Mouse (Mus musculus): ENCODE results near the gene Pitpnm2.

The Pitpnm2 gene

GRCm38 (mm10) chr5:124247296-124247695 lies 2.3 kb downstream of the Pitpnm2 start:
- DNase-seq = peak; percentile 75

GRCm38 (mm10) chr5:124244885-124245284 lies 4.7 kb downstream of the Pitpnm2 start:
- no peak for DNase-seq

GRCm38 (mm10) chr5:124244449-124244848 lies 5.1 kb downstream of the Pitpnm2 start:
- no peak for DNase-seq

- DNase-seq = no peak
Observed at GRCm38 (mm10) chr5:124243236-124243901, 6.2 kb downstream of the Pitpnm2 start.

- peak; percentile 24 for DNase-seq
Observed at GRCm38 (mm10) chr5:124241686-124242444, 7.7 kb downstream of the Pitpnm2 start.

GRCm38 (mm10) chr5:124240841-124241685 lies 8.5 kb downstream of the Pitpnm2 start:
- peak; percentile 63 for DNase-seq

- no peak for DNase-seq
Observed at GRCm38 (mm10) chr5:124236180-124236579, 13.4 kb downstream of the Pitpnm2 start.

- no peak for DNase-seq
Observed at GRCm38 (mm10) chr5:124234778-124235177, 14.8 kb downstream of the Pitpnm2 start.

- DNase-seq = peak; percentile 29
Observed at GRCm38 (mm10) chr5:124233874-124234661, 15.5 kb downstream of the Pitpnm2 start.

- no peak for DNase-seq
Observed at GRCm38 (mm10) chr5:124233144-124233465, 16.5 kb downstream of the Pitpnm2 start.

- DNase-seq = peak; percentile 32
Observed at GRCm38 (mm10) chr5:124232360-124233143, 17.0 kb downstream of the Pitpnm2 start.

GRCm38 (mm10) chr5:124230461-124230860 lies 19.1 kb downstream of the Pitpnm2 start:
- DNase-seq = no peak

- DNase-seq = no peak
Observed at GRCm38 (mm10) chr5:124227193-124227592, 22.4 kb downstream of the Pitpnm2 start.

- no peak for DNase-seq
Observed at GRCm38 (mm10) chr5:124226494-124226893, 23.1 kb downstream of the Pitpnm2 start.

- DNase-seq = no peak
Observed at GRCm38 (mm10) chr5:124225891-124226290, 23.7 kb downstream of the Pitpnm2 start.

- peak; percentile 35 for DNase-seq
Observed at GRCm38 (mm10) chr5:124224321-124225092, 25.1 kb downstream of the Pitpnm2 start.

- DNase-seq = no peak
Observed at GRCm38 (mm10) chr5:124223574-124223973, 26.0 kb downstream of the Pitpnm2 start.

- DNase-seq = no peak
Observed at GRCm38 (mm10) chr5:124222696-124223095, 26.9 kb downstream of the Pitpnm2 start.

GRCm38 (mm10) chr5:124221736-124222040 lies 27.9 kb downstream of the Pitpnm2 start:
- no peak for DNase-seq

GRCm38 (mm10) chr5:124221037-124221735 lies 28.4 kb downstream of the Pitpnm2 start:
- no peak for DNase-seq

GRCm38 (mm10) chr5:124220551-124220950 lies 29.0 kb downstream of the Pitpnm2 start:
- DNase-seq = no peak
